Mouse (Mus musculus) CH12.LX (cell line): ENCODE data around the gene Syngap1. TPM values are rescaled to one million over a fixed set of nuclear protein-coding genes. Genes with fewer than 3 reads are reported as not detected.

Source experiments
- DNase-seq: peaks from one replicate; pipeline ENCODE4 v3.0.0-alpha.2; 2013; ENCODE audit errors: extremely low read depth
- H3K27ac ChIP-seq: 2 replicates; pipeline ENCODE4 v1.5.1; 2012; ENCODE audit warnings: low read depth, mild to moderate bottlenecking, control low read depth, moderate library complexity; ENCODE audit not compliant: insufficient read depth
- H3K27me3 ChIP-seq: replicated peaks from 2 replicates; pipeline ENCODE3; 2012; ENCODE audit warnings: inconsistent platforms
- H3K36me3 ChIP-seq, 2 experiments: replicated peaks in 1 of 2; 2 replicates each; pipeline versions ENCODE3 to v1.6.1; 2012; ENCODE audit warnings: inconsistent platforms in 1 of 2, low read length in 1 of 2, mild to moderate bottlenecking in 1 of 2, mixed read lengths in 1 of 2, moderate library complexity in 1 of 2; ENCODE audit not compliant: control insufficient read depth in 1 of 2, insufficient read depth in 1 of 2
- H3K4me1 ChIP-seq, 2 experiments: 2 replicates each; pipeline ENCODE4 v1.6.1; 2012; ENCODE audit warnings: inconsistent platforms in 1 of 2, moderate library complexity in 1 of 2; ENCODE audit not compliant: insufficient read depth in 2 of 2, control insufficient read depth in 1 of 2
- H3K4me2 ChIP-seq: 2 replicates; pipeline ENCODE4 v1.6.1; 2012; ENCODE audit warnings: low read depth, mild to moderate bottlenecking, control low read depth; ENCODE audit not compliant: poor library complexity, insufficient read depth, severe bottlenecking
- H3K4me3 ChIP-seq, 3 experiments: fragments of 150-350 bp in 1 of 3; sonication (generic) in 1 of 3; replicated peaks in 1 of 3; 2 replicates each; pipeline versions ENCODE3 to v1.5.1; 2011 to 2012; ENCODE audit warnings: low read depth in 2 of 3, low read length in 2 of 3, mild to moderate bottlenecking in 2 of 3, moderate library complexity in 2 of 3, control low read depth in 1 of 3, improper control_type of control experiment in 1 of 3, inconsistent platforms in 1 of 3, mixed read lengths in 1 of 3; ENCODE audit not compliant: poor library complexity in 1 of 3
- H3K79me2 ChIP-seq: replicated peaks from 2 replicates; pipeline ENCODE4 v1.6.1; 2012; ENCODE audit warnings: mild to moderate bottlenecking, moderate library complexity; ENCODE audit not compliant: control insufficient read depth, poor library complexity, insufficient read depth, severe bottlenecking; ENCODE audit errors: extremely low read depth
- H3K9ac ChIP-seq: 2 replicates; pipeline ENCODE4 v1.6.1; 2012; ENCODE audit warnings: low read depth, mild to moderate bottlenecking, control low read depth, moderate library complexity; ENCODE audit not compliant: insufficient read depth
- H3K9me3 ChIP-seq: replicated peaks from 2 replicates; pipeline ENCODE3; 2012; ENCODE audit warnings: low read length, inconsistent platforms, mixed read lengths
- CHD2 ChIP-seq: IDR thresholded peaks from 2 replicates; pipeline ENCODE4 v1.6.1; 2011; ENCODE audit warnings: low read length, improper control_type of control experiment
- CTCF ChIP-seq, 2 experiments: IDR thresholded peaks in 1 of 2; conservative IDR thresholded peaks in 1 of 2; 2 replicates each; pipeline ENCODE4 v1.5.1; 2011 to 2012; ENCODE audit warnings: low read depth in 2 of 2, low read length in 2 of 2, improper control_type of control experiment in 1 of 2, inconsistent platforms in 1 of 2, mild to moderate bottlenecking in 1 of 2, moderate library complexity in 1 of 2
- ELF1 ChIP-seq: IDR thresholded peaks from 2 replicates; pipeline ENCODE4 v1.6.1; 2014; ENCODE audit warnings: low read depth, mild to moderate bottlenecking, inconsistent platforms, low read length, improper control_type of control experiment
- GABPA ChIP-seq: IDR thresholded peaks from 2 replicates; pipeline ENCODE4 v1.6.1; 2012; ENCODE audit warnings: low read depth, low read length, improper control_type of control experiment, inconsistent platforms; ENCODE audit not compliant: insufficient replicate concordance
- IRF4 ChIP-seq: IDR thresholded peaks from 2 replicates; pipeline ENCODE4 v1.6.1; 2014; ENCODE audit warnings: low read depth, mild to moderate bottlenecking, inconsistent platforms, low read length, improper control_type of control experiment
- JUND ChIP-seq: conservative IDR thresholded peaks from 2 replicates; pipeline ENCODE4 v1.6.1; 2011; ENCODE audit warnings: low read depth, low read length, improper control_type of control experiment
- MAX ChIP-seq: IDR thresholded peaks from 2 replicates; pipeline ENCODE4 v1.6.1; 2011; ENCODE audit warnings: low read length, improper control_type of control experiment
- MAZ ChIP-seq: IDR thresholded peaks from 2 replicates; pipeline ENCODE4 v1.6.1; 2012; ENCODE audit warnings: low read depth, mild to moderate bottlenecking, inconsistent platforms, low read length, improper control_type of control experiment, moderate library complexity
- MEF2A ChIP-seq: IDR thresholded peaks from 2 replicates; pipeline ENCODE4 v1.6.1; 2014; ENCODE audit warnings: low read depth, mild to moderate bottlenecking, inconsistent platforms, low read length, improper control_type of control experiment, borderline replicate concordance
- MYC ChIP-seq: IDR thresholded peaks from 2 replicates; pipeline ENCODE4 v1.6.1; 2011; ENCODE audit warnings: low read depth, mild to moderate bottlenecking, improper control_type of control experiment, low read length
- NELFE ChIP-seq: IDR thresholded peaks from 2 replicates; pipeline ENCODE4 v1.6.1; 2011; ENCODE audit warnings: low read depth, low read length, improper control_type of control experiment
- NRF1 ChIP-seq: IDR thresholded peaks from 2 replicates; pipeline ENCODE4 v1.6.1; 2014; ENCODE audit warnings: low read depth, mild to moderate bottlenecking, inconsistent platforms, low read length, improper control_type of control experiment, moderate library complexity
- RCOR1 ChIP-seq: conservative IDR thresholded peaks from 2 replicates; pipeline ENCODE4 v1.6.1; 2012; ENCODE audit warnings: low read depth, mild to moderate bottlenecking, inconsistent platforms, low read length, improper control_type of control experiment
- SIN3A ChIP-seq: IDR thresholded peaks from 2 replicates; pipeline ENCODE4 v1.6.1; 2012; ENCODE audit warnings: low read length, improper control_type of control experiment, inconsistent platforms
- USF1 ChIP-seq: IDR thresholded peaks from 2 replicates; pipeline ENCODE4 v1.6.1; 2014; ENCODE audit warnings: low read depth, mild to moderate bottlenecking, inconsistent platforms, low read length, improper control_type of control experiment
- ZC3H11A ChIP-seq: IDR thresholded peaks from 2 replicates; pipeline ENCODE4 v1.6.1; 2012; ENCODE audit warnings: low read depth, mild to moderate bottlenecking, inconsistent platforms, low read length, improper control_type of control experiment
- ZKSCAN1 ChIP-seq: IDR thresholded peaks from 2 replicates; pipeline ENCODE4 v1.6.1; 2012; ENCODE audit warnings: low read depth, inconsistent platforms, low read length, improper control_type of control experiment, borderline replicate concordance
- ZMIZ1 ChIP-seq: IDR thresholded peaks from 2 replicates; pipeline ENCODE4 v1.6.1; 2012; ENCODE audit warnings: low read depth, mild to moderate bottlenecking, inconsistent platforms, low read length, improper control_type of control experiment
- dilution Hi-C: fragments of 300-500 bp; cut with MboI; formaldehyde crosslinking; loops from 2 replicates; pipeline ENCODE4 v1.14.3; 2020; ENCODE audit warnings: low sequenced_read_pairs; ENCODE audit not compliant: extremely low pct_unique_long_range_greater_than_20kb, extremely low pct_ligation_motif_present
- in situ Hi-C: fragments of 300-500 bp; cut with MboI; formaldehyde crosslinking; loops from 3 replicates; pipeline ENCODE4 v1.14.3; 2019; ENCODE audit warnings: low sequenced_read_pairs, low pct_ligation_motif_present, low pct_unique_long_range_greater_than_20kb, mixed read lengths
- polyA plus RNA-seq: library from polyadenylated mRNA; unstranded; fragments of >175 nt; gene quantifications from 2 replicates; pipeline ENCODE4 v1.2.1, GENCODE M21; 2012; ENCODE audit warnings: low read depth; ENCODE audit not compliant: insufficient read length
- total RNA-seq, 2 experiments: library from RNA; depleted of rRNA; stranded (reverse); fragments of 300-350 nt in 1 of 2; fragments of >200 nt in 1 of 2; gene quantifications; 2 replicates each; pipeline ENCODE4 v1.2.3; 2012 to 2014

Syngap1 gene
- total and polyA plus RNA-seq, 3 experiments: 1.3 to 2.4 TPM; not detected in 1

- peaks cover 5 to 21% of the 10 kb centered on the region in 2 experiments for H3K36me3 ChIP-seq
- H3K9ac ChIP-seq: no peak overlapping the region
- in situ Hi-C loops (no loop called here), dilution Hi-C loops (no loop called here)
- H3K27ac ChIP-seq: no peak overlapping the region
- peaks cover 15% of the 10 kb centered on the region for H3K27me3 ChIP-seq
- peak in 1 of 2 experiments; percentile 30; a peak in 2 of 4 replicates for TF ChIP-seq CTCF (conservative IDR thresholded peaks at IDR 0.05 in 1 of 2, IDR thresholded peaks at IDR 0.05 in 1 of 2; ENCODE audit: low read depth in 2 of 2, low read length in 2 of 2)
- TF ChIP-seq MEF2A: no peak
- TF ChIP-seq NRF1: no peak
- TF ChIP-seq IRF4: no peak
- TF ChIP-seq USF1: no peak
- no peak for TF ChIP-seq NELFE
- H3K4me1 ChIP-seq: no peaks in the 10 kb centered on the region
- H3K79me2 ChIP-seq: no peaks in the 10 kb centered on the region
- no peak overlapping the region for H3K4me2 ChIP-seq
- no peak for DNase-seq
- H3K4me3 ChIP-seq: no peak overlapping the region
- H3K9me3 ChIP-seq: no peaks in the 10 kb centered on the region
These were observed 17.8 kb downstream of the Syngap1 start for GRCm38 (mm10) chr17:26958880-26959279.

DNA sequence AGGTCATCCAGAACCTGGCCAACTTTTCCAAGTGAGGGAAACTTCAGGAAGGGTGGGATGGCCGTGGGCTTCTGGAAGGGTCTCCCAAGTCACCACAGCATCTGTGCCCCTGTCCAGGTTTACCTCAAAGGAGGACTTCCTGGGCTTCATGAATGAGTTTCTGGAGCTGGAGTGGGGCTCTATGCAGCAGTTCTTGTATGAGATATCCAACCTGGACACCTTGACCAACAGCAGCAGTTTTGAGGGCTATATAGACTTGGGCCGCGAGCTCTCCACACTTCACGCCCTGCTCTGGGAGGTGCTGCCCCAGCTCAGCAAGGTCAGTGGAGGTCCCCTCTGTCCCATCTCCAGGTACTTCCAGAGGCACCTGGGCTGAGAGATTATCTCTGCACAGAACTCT lies 18.8 kb downstream of the Syngap1 start:
- Histone ChIP-seq H3K9me3 (no peaks in the 10 kb centered on the region), H3K79me2 (no peaks in the 10 kb centered on the region), H3K4me1 (no peaks in the 10 kb centered on the region), H3K4me2 (no peak overlapping the region), H3K27me3 (peaks cover 17% of the 10 kb centered on the region), H3K9ac (no peak overlapping the region), H3K4me3 (no peak overlapping the region), H3K36me3 (peaks cover 5 to 23% of the 10 kb centered on the region in 2 experiments), H3K27ac (no peak overlapping the region)
- in situ Hi-C loops: no loop called here
- no peak for DNase-seq
- no peak for TF ChIP-seq USF1
- no peak for TF ChIP-seq MAX
- TF ChIP-seq ZMIZ1: no peak
- no peak for TF ChIP-seq MEF2A
- no peak for TF ChIP-seq RCOR1
- no peak for TF ChIP-seq CHD2
- no peak for TF ChIP-seq ELF1
- TF ChIP-seq MAZ: no peak
- TF ChIP-seq GABPA: no peak
- TF ChIP-seq SIN3A: no peak
- no peak for TF ChIP-seq ZC3H11A
- no peak for TF ChIP-seq ZKSCAN1
- no peak for TF ChIP-seq JUND
- no peak for TF ChIP-seq MYC
- TF ChIP-seq, all 38 proteins: peak for 0
- dilution Hi-C loops: no loop called here
